Mouse (Mus musculus) neural tube, embryonic 15.5 days (tissue): ENCODE measurements around the gene Mllt6. TPM values are rescaled to one million over a fixed set of nuclear protein-coding genes. Genes with fewer than 3 reads are reported as not detected.

Source experiments
- ATAC-seq: fragments of 200-750 bp; cut with Nextera tagmentation; 2 replicates; pipeline ENCODE4 v1.8.0; 2017; ENCODE audit warnings: mild to moderate bottlenecking, moderate TSS enrichment, moderate library complexity; ENCODE audit not compliant: low FRiP score
- H3K27ac ChIP-seq: fragments of 300-500 bp; sonication (generic); replicated peaks from 2 replicates; pipeline ENCODE4 v1.5.1; 2015; ENCODE audit warnings: mild to moderate bottlenecking, inconsistent platforms
- H3K27me3 ChIP-seq: fragments of 300-500 bp; sonication (generic); replicated peaks from 2 replicates; pipeline ENCODE4 v1.6.1; 2015; ENCODE audit warnings: inconsistent platforms
- H3K36me3 ChIP-seq: fragments of 300-500 bp; sonication (generic); 2 replicates; pipeline ENCODE4 v1.6.1; 2015; ENCODE audit warnings: inconsistent platforms
- H3K4me1 ChIP-seq: fragments of 300-500 bp; sonication (generic); 2 replicates; pipeline ENCODE4 v1.6.1; 2015; ENCODE audit warnings: inconsistent platforms
- H3K4me2 ChIP-seq: fragments of 300-500 bp; sonication (generic); 2 replicates; pipeline ENCODE4 v1.6.1; 2015; ENCODE audit warnings: inconsistent platforms, mild to moderate bottlenecking, moderate library complexity
- H3K4me3 ChIP-seq: fragments of 300-500 bp; sonication (generic); replicated peaks from 2 replicates; pipeline ENCODE4 v1.5.1; 2015; ENCODE audit warnings: mild to moderate bottlenecking, inconsistent platforms
- H3K9ac ChIP-seq: fragments of 300-500 bp; sonication (generic); replicated peaks from 2 replicates; pipeline ENCODE4 v1.6.1; 2015; ENCODE audit warnings: mild to moderate bottlenecking, inconsistent platforms
- H3K9me3 ChIP-seq: fragments of 300-500 bp; sonication (generic); replicated peaks from 2 replicates; pipeline ENCODE4 v1.6.1; 2016; ENCODE audit warnings: inconsistent platforms
- WGBS: fragments of 180-500 bp; shearing (Covaris S2); methylation state at CpG from one replicate; pipeline ENCODE4 v1.1.7; 2015; ENCODE audit warnings: mixed read lengths; 5-methylcytosine and 5-hydroxymethylcytosine counted together
- polyA plus RNA-seq: library from polyadenylated mRNA; unstranded; fragments of >200 nt; fragmentation: Nextera tagmentation; extraction: Ambion mirVana; gene quantifications from 2 replicates; pipeline ENCODE4 v1.2.1, GENCODE M21; 2015

The Mllt6 gene
- polyA plus RNA-seq, 1 experiment from 2014 or later: 3.1 TPM

- no peak for ATAC-seq
- Histone ChIP-seq H3K36me3 (peaks cover 3% of the 10 kb centered on the region), H3K4me1 (peaks cover 50% of the 10 kb centered on the region), H3K9ac (peak overlapping the region; percentile 82; the same call in 1 of the 2 replicates), H3K27ac (no peak overlapping the region), H3K9me3 (no peaks in the 10 kb centered on the region), H3K4me2 (peak overlapping the region; percentile 88), H3K27me3 (peaks cover 19% of the 10 kb centered on the region), H3K4me3 (peak overlapping the region; percentile 82)
- 2% methylated on average over 27 of the region's 27 CpGs for WGBS
Observed at GRCm38 (mm10) chr11:97660734-97661647, 2.2 kb upstream of the Mllt6 start.

DNA sequence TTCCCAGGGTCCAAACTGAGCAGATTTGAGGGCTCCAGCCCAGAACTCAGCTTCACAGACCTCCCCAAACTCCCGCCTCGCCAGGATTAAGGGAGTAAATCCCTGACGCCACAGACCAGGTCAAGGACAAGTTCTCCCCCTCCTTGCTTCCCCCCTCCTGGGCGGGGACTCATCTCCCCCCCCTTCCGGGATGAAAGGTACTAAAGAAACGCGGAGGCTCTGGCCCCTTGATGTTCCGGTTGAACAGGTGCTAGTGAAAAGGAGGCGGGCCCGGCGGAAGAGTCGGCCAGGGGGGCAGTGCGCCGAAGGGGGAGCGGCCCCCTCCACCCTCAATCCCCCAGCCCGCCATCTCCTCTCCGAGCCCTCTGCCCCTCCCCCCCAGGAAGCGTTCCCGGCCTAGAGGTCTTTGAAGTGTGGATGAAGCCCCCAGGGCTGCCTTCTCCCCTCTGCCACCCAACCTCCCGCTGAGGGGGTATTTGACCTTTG lies 1.5 kb upstream of the Mllt6 start:
- Histone ChIP-seq H3K27me3 (peaks cover 19% of the 10 kb centered on the region), H3K4me3 (peak overlapping the region; percentile 82), H3K9ac (no peak overlapping the region), H3K9me3 (no peaks in the 10 kb centered on the region), H3K4me1 (peaks cover 50% of the 10 kb centered on the region), H3K36me3 (peaks cover 6% of the 10 kb centered on the region), H3K4me2 (peak overlapping the region; percentile 88), H3K27ac (no peak overlapping the region)
- ATAC-seq: no peak
- WGBS: under 1% methylated on average over 20 of the region's 20 CpGs

- Histone ChIP-seq H3K36me3 (peaks cover 12% of the 10 kb centered on the region), H3K9ac (peak overlapping the region; percentile 73; the same call in 1 of the 2 replicates), H3K4me2 (peak overlapping the region; percentile 88), H3K27ac (peak overlapping the region; percentile 82; the same call in 1 of the 2 replicates), H3K27me3 (peaks cover 19% of the 10 kb centered on the region), H3K4me3 (peak overlapping the region; percentile 82), H3K9me3 (no peaks in the 10 kb centered on the region), H3K4me1 (peaks cover 50% of the 10 kb centered on the region)
- WGBS: 2% methylated on average over 21 of the region's 21 CpGs
- no peak for ATAC-seq
Observed at GRCm38 (mm10) chr11:97662207-97662892, 864 bp upstream of the Mllt6 start.

GRCm38 (mm10) chr11:97663528-97664338 lies 519 bp downstream of the Mllt6 start:
- WGBS: 1% methylated on average over 35 of the region's 57 CpGs
- H3K9ac ChIP-seq: peak overlapping the region; percentile 73
- peaks cover 19% of the 10 kb centered on the region for H3K27me3 ChIP-seq
- ATAC-seq: peak; percentile 42; the same call in 1 of the 2 replicates
- H3K9me3 ChIP-seq: no peaks in the 10 kb centered on the region
- peak overlapping the region; percentile 88 for H3K4me2 ChIP-seq
- H3K4me3 ChIP-seq: peak overlapping the region; percentile 82
- peaks cover 50% of the 10 kb centered on the region for H3K4me1 ChIP-seq
- H3K27ac ChIP-seq: peak overlapping the region; percentile 82
- peaks cover 21% of the 10 kb centered on the region for H3K36me3 ChIP-seq

DNA sequence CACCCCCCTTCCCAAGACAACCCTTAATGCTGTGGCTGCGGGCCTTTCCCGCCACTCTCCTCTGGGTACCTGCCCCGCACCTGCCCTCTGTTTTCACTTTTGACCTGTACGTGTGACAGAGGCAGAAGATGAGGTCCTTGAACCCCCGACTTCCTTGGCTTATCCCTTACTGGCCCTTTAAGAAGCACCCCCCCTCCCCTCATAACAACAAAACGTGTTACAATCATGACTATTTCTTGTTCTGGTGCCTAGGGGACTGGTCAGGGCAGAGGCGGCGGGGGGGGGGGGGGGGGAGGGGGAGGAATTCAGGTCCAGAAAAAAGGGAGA lies 1.1 kb downstream of the Mllt6 start:
- Histone ChIP-seq H3K4me2 (peak overlapping the region; percentile 88), H3K27ac (peak overlapping the region; percentile 82; the same call in 1 of the 2 replicates), H3K9me3 (no peaks in the 10 kb centered on the region), H3K36me3 (peaks cover 25% of the 10 kb centered on the region), H3K9ac (peak overlapping the region; percentile 73), H3K4me1 (peaks cover 52% of the 10 kb centered on the region), H3K4me3 (peak overlapping the region; percentile 82), H3K27me3 (peaks cover 19% of the 10 kb centered on the region)
- WGBS: 0% methylated on average over 7 of the region's 8 CpGs
- no peak for ATAC-seq

DNA sequence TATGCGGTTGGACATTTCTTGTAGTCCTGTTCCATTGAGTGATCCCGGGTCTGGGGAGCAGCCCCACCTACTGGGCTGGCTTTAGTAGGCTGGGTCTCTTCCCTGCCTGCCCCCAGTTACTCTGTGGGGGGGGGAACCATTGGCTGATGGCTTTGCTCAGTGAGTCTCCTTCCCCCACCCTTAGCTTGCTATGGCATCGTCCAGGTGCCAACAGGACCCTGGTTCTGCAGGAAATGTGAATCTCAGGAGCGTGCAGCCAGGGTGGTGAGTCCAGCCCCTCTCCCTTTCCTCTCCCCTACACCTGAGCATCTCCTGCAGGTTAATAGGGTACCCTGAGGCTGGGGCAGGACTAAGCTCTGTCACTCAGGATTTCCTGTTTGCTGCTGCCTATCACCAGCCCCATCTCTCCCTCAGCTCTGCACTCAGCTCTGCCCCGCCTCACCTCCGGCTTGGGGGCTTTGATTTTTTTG lies 1.6 kb downstream of the Mllt6 start:
- Histone ChIP-seq H3K27me3 (peaks cover 19% of the 10 kb centered on the region), H3K27ac (0 out of 2 replicates have a peak overlapping the region, but pooled peaks have one; percentile 0), H3K9me3 (no peaks in the 10 kb centered on the region), H3K4me2 (peak overlapping the region; percentile 88), H3K4me3 (peak overlapping the region; percentile 82), H3K36me3 (peaks cover 30% of the 10 kb centered on the region), H3K9ac (0 out of 2 replicates have a peak overlapping the region, but pooled peaks have one; percentile 4), H3K4me1 (peaks cover 52% of the 10 kb centered on the region)
- no peak for ATAC-seq
- WGBS: 37% methylated on average over 6 of the region's 6 CpGs

GRCm38 (mm10) chr11:97665431-97665830 lies 2.2 kb downstream of the Mllt6 start:
- H3K9ac ChIP-seq: no peak overlapping the region
- H3K4me2 ChIP-seq: peak overlapping the region; percentile 88
- H3K9me3 ChIP-seq: no peaks in the 10 kb centered on the region
- no peak for ATAC-seq
- peaks cover 51% of the 10 kb centered on the region for H3K4me1 ChIP-seq
- peaks cover 19% of the 10 kb centered on the region for H3K27me3 ChIP-seq
- peak overlapping the region; percentile 82; the same call in 1 of the 2 replicates for H3K4me3 ChIP-seq
- H3K27ac ChIP-seq: no peak overlapping the region
- H3K36me3 ChIP-seq: peaks cover 36% of the 10 kb centered on the region
- WGBS: 89% methylated on average over 13 of the region's 13 CpGs

GRCm38 (mm10) chr11:97666221-97666620 lies 3.0 kb downstream of the Mllt6 start:
- 89% methylated on average over 7 of the region's 7 CpGs for WGBS
- Histone ChIP-seq H3K27ac (no peak overlapping the region), H3K4me1 (peaks cover 43% of the 10 kb centered on the region), H3K4me2 (no peak overlapping the region), H3K36me3 (peaks cover 41% of the 10 kb centered on the region), H3K4me3 (no peak overlapping the region), H3K9me3 (no peaks in the 10 kb centered on the region), H3K9ac (no peak overlapping the region), H3K27me3 (peaks cover 13% of the 10 kb centered on the region)
- no peak for ATAC-seq

GRCm38 (mm10) chr11:97666794-97667193 lies 3.6 kb downstream of the Mllt6 start:
- 95% methylated on average over 15 of the region's 15 CpGs for WGBS
- no peak overlapping the region for H3K9ac ChIP-seq
- no peak overlapping the region for H3K27ac ChIP-seq
- peaks cover 38% of the 10 kb centered on the region for H3K4me1 ChIP-seq
- no peak overlapping the region for H3K4me2 ChIP-seq
- H3K9me3 ChIP-seq: no peaks in the 10 kb centered on the region
- no peak overlapping the region for H3K4me3 ChIP-seq
- peaks cover 47% of the 10 kb centered on the region for H3K36me3 ChIP-seq
- H3K27me3 ChIP-seq: peaks cover 7% of the 10 kb centered on the region
- ATAC-seq: no peak

GRCm38 (mm10) chr11:97668160-97668559 lies 4.9 kb downstream of the Mllt6 start:
- no peaks in the 10 kb centered on the region for H3K9me3 ChIP-seq
- H3K9ac ChIP-seq: no peak overlapping the region
- peaks cover 27% of the 10 kb centered on the region for H3K4me1 ChIP-seq
- 94% methylated on average over 7 of the region's 7 CpGs for WGBS
- peaks cover 58% of the 10 kb centered on the region for H3K36me3 ChIP-seq
- H3K4me3 ChIP-seq: no peak overlapping the region
- no peak overlapping the region for H3K27ac ChIP-seq
- ATAC-seq: no peak
- H3K27me3 ChIP-seq: no peaks in the 10 kb centered on the region
- H3K4me2 ChIP-seq: no peak overlapping the region

DNA sequence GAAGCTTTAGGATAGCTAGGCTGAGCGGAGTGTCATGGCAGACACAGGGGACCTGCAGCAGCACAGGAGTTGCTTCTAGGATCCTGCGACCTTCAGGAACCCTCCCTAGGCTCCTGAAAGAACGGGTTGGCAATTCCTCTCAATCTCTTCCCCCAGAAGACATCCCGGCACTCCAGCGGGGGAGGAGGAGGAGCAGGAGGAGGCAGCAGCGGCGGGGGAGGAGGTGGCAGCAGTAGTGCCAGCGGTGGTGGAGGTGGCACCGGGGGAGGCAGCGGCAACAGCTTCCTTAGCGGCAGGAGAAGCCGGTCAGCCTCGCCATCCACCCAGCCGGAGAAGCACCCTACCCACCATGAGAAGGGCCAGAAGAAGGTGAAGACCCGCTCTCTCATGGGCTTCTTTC lies 6.1 kb downstream of the Mllt6 start:
- Histone ChIP-seq H3K4me1 (peaks cover 25% of the 10 kb centered on the region), H3K9ac (no peak overlapping the region), H3K27me3 (no peaks in the 10 kb centered on the region), H3K4me2 (no peak overlapping the region), H3K36me3 (peaks cover 69% of the 10 kb centered on the region), H3K4me3 (no peak overlapping the region), H3K27ac (no peak overlapping the region; the same call in 1 of the 2 replicates), H3K9me3 (no peaks in the 10 kb centered on the region)
- ATAC-seq: no peak
- 61% methylated on average over 15 of the region's 15 CpGs for WGBS
